Mouse (Mus musculus): ENCODE data around the gene Olfr1320. TPM values are rescaled to one million over a fixed set of nuclear protein-coding genes. Genes with fewer than 3 reads are reported as not detected.
"Not testable (repeated sequence)": the region's sequence is repeated elsewhere in the genome, so short reads cannot be mapped to it uniquely, and the experiment has no call there.

The Olfr1320 gene
- not detected in 2 replicates for polyA plus RNA-seq (2016; fragmentation: Nextera tagmentation; extraction: Ambion mirVana)

DNA sequence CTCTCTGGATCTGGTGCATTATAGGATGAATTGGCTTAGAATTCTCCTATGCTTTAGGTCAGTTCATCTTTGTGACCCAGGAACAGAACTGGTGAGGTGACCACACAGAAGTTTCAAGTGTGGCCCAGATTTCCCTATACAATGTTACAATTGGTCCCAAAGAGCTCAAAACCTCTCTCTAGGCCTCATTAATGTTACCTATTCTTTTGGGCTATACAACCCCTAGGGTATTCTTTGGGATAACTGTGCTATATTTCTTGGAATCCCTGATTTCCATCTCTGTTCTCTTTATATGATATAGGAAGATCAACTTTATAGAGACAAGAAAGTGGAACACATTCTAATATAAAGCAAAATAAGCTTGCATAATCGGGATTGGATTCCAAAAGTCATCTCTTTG lies at the start of gene Olfr1320:
TSS of gene Olfr1320 (plus strand) at position 301 of the 400 bp plus-strand sequence.
- H3K4me1 ChIP-seq: no peaks in the 10 kb centered on the region
- no peak within 1 kb of the TSS for H3K4me2 ChIP-seq (replicated peaks)
- no peak within 1 kb of the TSS for H3K4me3 ChIP-seq
- no peak for ATAC-seq (ENCODE audit: low FRiP score, low read depth)
- H3K9ac ChIP-seq (replicated peaks): no peak within 1 kb of the TSS
- 85% methylated on average over 1 of the region's 1 CpGs for WGBS
- no peaks in the 10 kb centered on the region for H3K9me3 ChIP-seq
- no peaks in the 10 kb centered on the region for H3K36me3 ChIP-seq
- no peak within 1 kb of the TSS for H3K27ac ChIP-seq (replicated peaks)
- no peaks in the 10 kb centered on the region for H3K27me3 ChIP-seq

- H3K9ac ChIP-seq (replicated peaks): no peak overlapping the region
- no peaks in the 10 kb centered on the region for H3K27me3 ChIP-seq
- H3K4me2 ChIP-seq (replicated peaks): no peak overlapping the region
- no peak overlapping the region for H3K27ac ChIP-seq (replicated peaks)
- ATAC-seq (ENCODE audit: low FRiP score, low read depth): no peak
- no peaks in the 10 kb centered on the region for H3K36me3 ChIP-seq
- H3K4me1 ChIP-seq: no peaks in the 10 kb centered on the region
- no peaks in the 10 kb centered on the region for H3K9me3 ChIP-seq
- no peak overlapping the region for H3K4me3 ChIP-seq
These were observed 44.6 kb upstream of the Olfr1320 start for GRCm38 (mm10) chrX:49627566-49627965.

- Histone ChIP-seq H3K4me3 (no peak overlapping the region), H3K4me2 (replicated peaks) (no peak overlapping the region), H3K9me3 (no peaks in the 10 kb centered on the region), H3K4me1 (no peaks in the 10 kb centered on the region), H3K36me3 (no peaks in the 10 kb centered on the region), H3K27me3 (no peaks in the 10 kb centered on the region), H3K9ac (replicated peaks) (no peak overlapping the region), H3K27ac (replicated peaks) (no peak overlapping the region)
- no peak for ATAC-seq (ENCODE audit: low FRiP score, low read depth)
- WGBS: 57% methylated on average over 2 of the region's 2 CpGs
These were observed 40.9 kb upstream of the Olfr1320 start for GRCm38 (mm10) chrX:49631195-49631594.

DNA sequence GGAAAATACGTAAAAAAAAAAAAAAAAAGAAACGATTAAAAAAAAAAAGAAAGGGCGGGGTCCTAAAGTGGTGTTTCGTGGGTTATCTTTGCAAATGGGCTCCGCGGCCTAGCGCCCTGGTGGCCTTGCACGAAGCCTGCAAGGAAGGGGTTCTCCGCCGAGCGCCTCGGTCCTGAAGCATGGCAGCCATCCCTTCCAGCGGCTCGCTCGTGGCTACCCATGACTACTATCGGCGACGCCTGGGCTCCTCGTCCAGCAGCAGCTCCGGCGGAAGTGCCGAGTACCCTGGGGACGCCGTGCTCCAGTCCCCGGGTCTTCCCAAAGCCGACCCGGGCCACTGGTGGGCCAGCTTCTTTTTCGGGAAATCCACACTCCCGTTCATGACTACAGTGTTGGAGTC lies 11.4 kb upstream of the Olfr1320 start:
- 95% methylated on average over 27 of the region's 29 CpGs for WGBS
- not testable (repeated sequence) for H3K4me2 ChIP-seq (replicated peaks); ATAC-seq (ENCODE audit: low FRiP score, low read depth); H3K27ac ChIP-seq (replicated peaks); H3K9ac ChIP-seq (replicated peaks); H3K36me3 ChIP-seq; H3K9me3 ChIP-seq; H3K27me3 ChIP-seq; H3K4me1 ChIP-seq; H3K4me3 ChIP-seq

Other genes with a start within 250 kb of the Olfr1320 start
- gene Arhgap36, start 208.4 kb upstream of the Olfr1320 start, polyA plus RNA-seq (2016; fragmentation: Nextera tagmentation; extraction: Ambion mirVana): 1.2 and 2.1 TPM in 2 replicates
- not detected in 2 replicates for gene Olfr1321, start 62.7 kb downstream of the Olfr1320 start, polyA plus RNA-seq (2016; fragmentation: Nextera tagmentation; extraction: Ambion mirVana)
- 1.9 and 2.1 TPM in 2 replicates for gene Igsf1, start 125.4 kb downstream of the Olfr1320 start, polyA plus RNA-seq (2016; fragmentation: Nextera tagmentation; extraction: Ambion mirVana)
- not detected in 2 replicates for gene Olfr1322, start 219.2 kb downstream of the Olfr1320 start, polyA plus RNA-seq (2016; fragmentation: Nextera tagmentation; extraction: Ambion mirVana)